8 mouse cellular contexts compared by ENCODE assay signal in genomic region chr6:71823961-71824360, GRCm38 (mm10). TPM values are rescaled to one million over a fixed set of nuclear protein-coding genes. Genes with fewer than 3 reads are reported as not detected.
DNase-seq lines count a peak whose midpoint lies in the region; ATAC-seq lines count a peak whose summit lies in the region.

No protein-coding gene starts in this region.

- H3K4me1 ChIP-seq in kidney, embryonic 15.5 days: peaks cover 22% of the 10 kb centered on the region
- H3K4me1 ChIP-seq in hindbrain, embryonic 15.5 days (replicated peaks): peaks cover 13% of the 10 kb centered on the region
- H3K4me1 ChIP-seq in midbrain, embryonic 14.5 days (ENCODE audit: control insufficient read depth, insufficient read depth, low read length): peaks cover 6% of the 10 kb centered on the region; the same call in 1 of the 2 replicates

- 34% methylated on average over 3 of the region's 3 CpGs for WGBS in kidney, embryonic 15.5 days
- 43% methylated on average over 3 of the region's 3 CpGs for WGBS in hindbrain, embryonic 15.5 days
- WGBS in midbrain, embryonic 14.5 days: 31% methylated on average over 3 of the region's 3 CpGs

- H3K9ac ChIP-seq in kidney, embryonic 15.5 days: no peak overlapping the region
- no peak overlapping the region for H3K9ac ChIP-seq in hindbrain, embryonic 15.5 days
- no peak overlapping the region for H3K9ac ChIP-seq in midbrain, embryonic 14.5 days (replicated peaks; ENCODE audit: low read length)

- H3K9me3 ChIP-seq in kidney, embryonic 15.5 days (replicated peaks): no peaks in the 10 kb centered on the region
- H3K9me3 ChIP-seq in hindbrain, embryonic 15.5 days: no peaks in the 10 kb centered on the region
- no peaks in the 10 kb centered on the region for H3K9me3 ChIP-seq in midbrain, embryonic 14.5 days (ENCODE audit: control insufficient read depth, low read length)

- H3K36me3 ChIP-seq in kidney, embryonic 15.5 days: 0 out of 2 replicates have a peak, but pooled peaks cover under 1% of the 10 kb centered on the region
- H3K36me3 ChIP-seq in hindbrain, embryonic 15.5 days: no peaks in the 10 kb centered on the region
- no peaks in the 10 kb centered on the region for H3K36me3 ChIP-seq in midbrain, embryonic 14.5 days (ENCODE audit: control insufficient read depth, insufficient read depth, low read length)

- H3K27me3 ChIP-seq in kidney, embryonic 15.5 days: 0 out of 2 replicates have a peak, but pooled peaks cover 3% of the 10 kb centered on the region
- H3K27me3 ChIP-seq in hindbrain, embryonic 15.5 days: 0 out of 2 replicates have a peak, but pooled peaks cover 5% of the 10 kb centered on the region
- no peaks in the 10 kb centered on the region for H3K27me3 ChIP-seq in midbrain, embryonic 14.5 days (ENCODE audit: control insufficient read depth, insufficient read depth, low read length)

- peak overlapping the region; percentile 85 for H3K4me3 ChIP-seq in kidney, embryonic 15.5 days (replicated peaks)
- H3K4me3 ChIP-seq in hindbrain, embryonic 15.5 days: peak overlapping the region; percentile 87
- H3K4me3 ChIP-seq in midbrain, embryonic 14.5 days (replicated peaks; ENCODE audit: low read depth, low read length): peak overlapping the region; percentile 53

- H3K27ac ChIP-seq in kidney, embryonic 15.5 days: 0 out of 2 replicates have a peak overlapping the region, but pooled peaks have one; percentile 74
- no peak overlapping the region for H3K27ac ChIP-seq in hindbrain, embryonic 15.5 days (replicated peaks)
- no peak overlapping the region for H3K27ac ChIP-seq in midbrain, embryonic 14.5 days (replicated peaks; ENCODE audit: low read depth, low read length)

- ATAC-seq in kidney, embryonic 15.5 days (replicated peaks; ENCODE audit: low FRiP score): peak; percentile 12; the same call in 1 of the 2 replicates
- 0 out of 2 replicates have a peak, but pooled peaks have one; percentile 15 for ATAC-seq in common myeloid progenitor, adult 5-6 weeks (replicated peaks; ENCODE audit: low read depth, poor library complexity, severe bottlenecking)
- ATAC-seq in hindbrain, embryonic 15.5 days (ENCODE audit: low FRiP score, low read depth): peak; percentile 58; the same call in 1 of the 2 replicates
- ATAC-seq in midbrain, embryonic 14.5 days (ENCODE audit: low FRiP score, low TSS enrichment): 0 out of 2 replicates have a peak, but pooled peaks have one; percentile 48
- ATAC-seq in megakaryocyte progenitor cell, adult 5-6 weeks (replicated peaks; ENCODE audit: poor library complexity): no peak

- peak overlapping the region; percentile 67 for H3K4me2 ChIP-seq in kidney, embryonic 15.5 days
- H3K4me2 ChIP-seq in hindbrain, embryonic 15.5 days: peak overlapping the region; percentile 70
- peak overlapping the region; percentile 52 for H3K4me2 ChIP-seq in midbrain, embryonic 14.5 days (ENCODE audit: low read length)

- DNase-seq in kidney, postnatal 25 days: no peak
- no peak for DNase-seq in midbrain, embryonic 14.5 days
- no peak for DNase-seq in retina, postnatal 1 day
- no peak for DNase-seq in frontal cortex, adult 2 months (ENCODE audit: extremely low spot score in 1 of 2, low spot score in 1 of 2)

RNA-seq across cellular contexts. Expression of gene Mrpl35, which starts 2.8 kb away (rescaled TPM):
- 63.0 and 72.5 TPM in 2 replicates for polyA plus RNA-seq in kidney, embryonic 15.5 days (2015; fragmentation: Nextera tagmentation; extraction: Ambion mirVana)
- 41.8 and 42.1 TPM in 2 replicates for total RNA-seq in common myeloid progenitor, adult 5-6 weeks (2017)
- 39.7 and 39.8 TPM in 2 replicates for polyA plus RNA-seq in hindbrain, embryonic 15.5 days (2015; fragmentation: Nextera tagmentation; extraction: Ambion mirVana)
- polyA plus RNA-seq in midbrain, embryonic 14.5 days (2014; fragmentation: Nextera tagmentation; extraction: Ambion mirVana): 40.4 and 41.1 TPM in 2 replicates
- total RNA-seq in megakaryocyte progenitor cell, adult 5-6 weeks (2015): 49.4 and 58.9 TPM in 2 replicates
- total RNA-seq in megakaryocyte progenitor cell, adult 5-6 weeks (2017): 22.9 and 33.4 TPM in 2 replicates
- polyA plus RNA-seq in frontal cortex, adult 2 months (2012; rRNA removed): 16.6 and 18.4 TPM in 2 replicates

RNA-seq across cellular contexts. Expression of gene Immt, which starts 7.2 kb away (rescaled TPM):
- 217 and 222 TPM in 2 replicates for polyA plus RNA-seq in kidney, embryonic 15.5 days (2015; fragmentation: Nextera tagmentation; extraction: Ambion mirVana)
- 127 and 157 TPM in 2 replicates for total RNA-seq in common myeloid progenitor, adult 5-6 weeks (2017)
- 154 and 160 TPM in 2 replicates for polyA plus RNA-seq in hindbrain, embryonic 15.5 days (2015; fragmentation: Nextera tagmentation; extraction: Ambion mirVana)
- polyA plus RNA-seq in midbrain, embryonic 14.5 days (2014; fragmentation: Nextera tagmentation; extraction: Ambion mirVana): 161 and 173 TPM in 2 replicates
- 163 and 190 TPM in 2 replicates for total RNA-seq in megakaryocyte progenitor cell, adult 5-6 weeks (2015)
- 128 and 149 TPM in 2 replicates for total RNA-seq in megakaryocyte progenitor cell, adult 5-6 weeks (2017)
- 85.1 and 92.1 TPM in 2 replicates for polyA plus RNA-seq in frontal cortex, adult 2 months (2012; rRNA removed)
